Mouse (Mus musculus): ENCODE results near the gene Alg9.

DNA sequence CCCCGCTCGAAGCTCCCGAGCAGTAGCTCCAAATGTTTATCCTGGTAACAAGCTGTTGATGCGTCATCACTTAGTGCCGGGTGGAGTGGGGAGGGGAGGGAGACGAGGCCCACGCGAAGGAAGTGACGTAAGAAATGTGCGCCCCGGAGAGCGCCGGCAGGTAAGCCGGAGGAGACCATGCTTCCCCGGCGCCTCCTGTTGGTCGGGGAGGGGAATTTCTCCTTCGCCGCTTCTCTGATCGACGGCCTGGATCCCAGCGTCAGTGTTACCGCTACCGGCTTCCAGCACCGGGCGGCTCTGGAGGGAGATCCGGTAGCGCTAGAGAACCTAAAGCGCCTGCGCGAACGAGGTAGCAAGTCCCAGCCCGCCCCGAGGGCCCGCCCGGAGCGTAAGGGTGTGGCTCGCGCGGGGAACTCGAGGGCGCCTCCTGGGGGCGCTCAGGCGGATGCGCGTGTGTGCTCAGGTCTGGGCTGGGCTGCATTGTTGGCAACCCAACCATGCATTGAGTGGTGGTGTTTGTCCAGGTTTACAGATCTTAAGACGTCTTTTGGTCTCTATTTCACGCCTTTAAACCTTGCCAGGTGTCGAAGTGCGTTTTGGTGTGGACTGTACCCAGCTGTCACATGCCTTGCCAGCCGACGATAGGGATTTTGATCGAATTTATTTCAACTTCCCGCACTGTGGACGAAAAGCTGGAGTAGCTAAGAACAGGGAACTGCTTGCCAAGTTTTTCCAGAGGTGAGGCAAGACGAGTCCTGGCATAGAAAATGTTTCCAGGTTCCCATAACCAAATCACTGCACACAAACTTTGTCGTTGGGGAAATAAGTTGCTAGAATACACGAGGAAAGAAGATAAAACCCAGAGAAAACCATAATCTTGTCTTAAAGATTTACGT, 6.5 kb upstream of the Alg9 start, which contains the start of gene Fdxacb1:
- TF ChIP-seq CTCF (IDR thresholded peaks at IDR 0.05; ENCODE audit: control insufficient read depth, insufficient read depth, low read length), result peak; percentile 67
- peak; percentile 62; the same call in 1 of the 2 replicates for TF ChIP-seq POLR2A (IDR thresholded peaks at IDR 0.05; ENCODE audit: borderline replicate concordance, control insufficient read depth, low read depth, low read length)
